Mouse (Mus musculus) forebrain, embryonic 16.5 days (tissue): ENCODE results near the gene Fiz1. TPM values are rescaled to one million over a fixed set of nuclear protein-coding genes. Genes with fewer than 3 reads are reported as not detected.
A peak's percentile ranks its signal among the peaks of the same experiment; 100 is the strongest.

ENCODE experiments used
- ATAC-seq: fragments of 200-750 bp; cut with Nextera tagmentation; 2 replicates; pipeline ENCODE4 v1.8.0; 2017; ENCODE audit warnings: mild to moderate bottlenecking, moderate library complexity
- H3K27ac ChIP-seq: fragments of 300-500 bp; sonication (generic); 2 replicates; pipeline ENCODE4 v1.5.1; 2014; ENCODE audit warnings: low read length, control low read depth
- H3K27me3 ChIP-seq: fragments of 300-500 bp; sonication (generic); replicated peaks from 2 replicates; pipeline ENCODE4 v1.6.1; 2014; ENCODE audit warnings: low read length; ENCODE audit not compliant: control insufficient read depth, insufficient read depth
- H3K36me3 ChIP-seq: fragments of 300-500 bp; sonication (generic); 2 replicates; pipeline ENCODE4 v1.6.1; 2014; ENCODE audit not compliant: control insufficient read depth, insufficient read depth
- H3K4me1 ChIP-seq: fragments of 300-500 bp; sonication (generic); replicated peaks from 2 replicates; pipeline ENCODE4 v1.6.1; 2014; ENCODE audit warnings: low read length; ENCODE audit not compliant: control insufficient read depth, insufficient read depth
- H3K4me2 ChIP-seq: fragments of 300-500 bp; sonication (generic); 2 replicates; pipeline ENCODE4 v1.6.1; 2014; ENCODE audit warnings: mild to moderate bottlenecking, low read length, control low read depth
- H3K4me3 ChIP-seq: fragments of 300-500 bp; sonication (generic); replicated peaks from 2 replicates; pipeline ENCODE4 v1.5.1; 2014; ENCODE audit warnings: mild to moderate bottlenecking, low read length, control low read depth
- H3K9ac ChIP-seq: fragments of 300-500 bp; sonication (generic); replicated peaks from 2 replicates; pipeline ENCODE4 v1.6.1; 2014; ENCODE audit warnings: low read depth, low read length, control low read depth
- H3K9me3 ChIP-seq: fragments of 300-500 bp; sonication (generic); 2 replicates; pipeline ENCODE4 v1.6.1; 2016; ENCODE audit warnings: low read length; ENCODE audit not compliant: control insufficient read depth
- WGBS: fragments of 180-500 bp; shearing (Covaris S2); extraction: QIAGEN DNeasy Blood & Tissue Kit; methylation state at CpG from one replicate; pipeline ENCODE4 v1.1.7; 2014; 5-methylcytosine and 5-hydroxymethylcytosine counted together
- polyA plus RNA-seq: library from polyadenylated mRNA; unstranded; fragments of >200 nt; fragmentation: Nextera tagmentation; extraction: Ambion mirVana; gene quantifications from 2 replicates; pipeline ENCODE4 v1.2.1, GENCODE M21; 2015

The Fiz1 gene
- polyA plus RNA-seq, 1 experiment from 2014 or later = 43.7 TPM

DNA sequence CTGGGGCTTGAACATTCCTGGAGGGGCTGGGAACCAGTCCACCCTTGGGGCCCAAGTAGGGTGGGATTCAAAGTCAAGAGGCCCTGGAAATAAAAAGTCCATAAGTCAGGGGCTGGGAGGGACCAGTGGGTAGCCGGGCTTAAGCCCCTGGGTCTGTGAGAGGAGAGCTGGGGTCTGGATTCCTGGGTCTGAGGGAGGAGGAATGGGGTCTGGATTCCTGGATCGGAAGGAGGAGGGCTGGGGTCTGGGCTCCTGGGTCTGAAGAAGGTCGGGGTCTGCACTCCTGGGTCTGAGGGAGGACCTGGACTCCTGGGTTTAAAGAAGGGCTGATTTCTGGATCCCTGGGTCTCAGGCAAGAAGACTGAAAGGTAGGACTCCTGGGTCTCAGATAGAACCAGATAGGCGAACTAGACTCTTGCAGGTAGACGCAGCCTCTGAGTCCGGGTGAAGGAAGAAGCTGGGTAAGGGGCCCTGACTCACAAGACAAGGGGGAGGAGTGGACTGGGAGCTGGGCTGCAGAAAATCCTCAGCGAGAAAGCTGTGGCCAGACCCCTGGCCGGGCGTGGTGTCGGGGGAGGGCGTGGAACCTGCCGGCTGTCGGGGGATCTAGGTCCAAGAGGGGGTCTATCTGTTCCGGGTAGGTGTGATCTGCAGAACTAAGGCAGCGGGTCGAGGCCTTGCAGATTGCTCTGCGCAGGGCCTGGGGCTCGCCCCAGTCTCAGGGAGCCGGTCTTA is 19.1 kb downstream of the Fiz1 start:
- WGBS = 4% methylated on average over 19 of the region's 19 CpGs
- H3K27me3 ChIP-seq = no peaks in the 10 kb centered on the region
- H3K9me3 ChIP-seq = no peaks in the 10 kb centered on the region
- H3K4me3 ChIP-seq = peak overlapping the region; percentile 55
- peaks cover 39% of the 10 kb centered on the region for H3K4me1 ChIP-seq
- peaks cover 21% of the 10 kb centered on the region for H3K36me3 ChIP-seq
- peak overlapping the region; percentile 33 for H3K27ac ChIP-seq
- ATAC-seq = peak; percentile 2
- H3K9ac ChIP-seq = peak overlapping the region; percentile 73
- peak overlapping the region; percentile 90 for H3K4me2 ChIP-seq

DNA sequence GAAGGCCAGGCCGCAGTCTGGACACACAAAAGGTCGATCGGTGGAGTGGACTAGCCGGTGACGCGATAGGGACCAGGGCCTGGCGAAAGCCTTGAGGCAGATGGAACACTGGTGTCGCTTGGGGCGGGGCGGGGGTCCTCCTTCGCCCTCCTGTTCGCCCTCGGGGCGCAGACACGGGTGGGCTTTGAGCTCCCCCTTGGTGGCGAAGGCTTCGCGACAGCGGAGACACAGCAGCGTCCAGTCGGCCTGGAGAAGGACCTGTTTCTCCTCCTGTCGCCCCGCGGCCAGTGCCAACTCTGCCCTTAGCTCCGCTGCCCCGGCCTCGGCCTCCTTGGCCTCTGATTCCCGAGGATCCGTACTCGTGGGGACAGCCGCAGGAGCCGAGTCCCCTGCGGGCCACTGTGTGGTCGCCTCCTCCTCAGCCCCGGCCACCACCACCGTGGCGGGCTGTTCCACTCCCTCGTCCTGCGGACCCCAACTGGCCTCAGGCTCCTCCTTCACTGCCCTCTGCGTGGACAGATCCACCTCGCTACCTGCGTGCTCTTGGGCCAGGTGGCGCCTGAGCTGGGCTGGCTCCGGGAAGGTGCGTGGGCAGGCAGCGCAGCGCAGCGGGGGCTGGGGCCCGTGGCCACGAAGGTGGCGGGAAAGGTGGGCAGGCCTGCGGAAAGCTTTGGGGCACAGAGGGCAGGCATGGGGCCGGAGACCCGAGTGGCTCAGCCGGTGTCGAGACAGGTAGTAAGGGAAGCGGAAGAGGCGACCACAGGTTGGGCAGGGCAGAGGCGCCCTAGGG is 20.3 kb downstream of the Fiz1 start:
- Histone ChIP-seq H3K4me3 (peak overlapping the region; percentile 2; the same call in 1 of the 2 replicates), H3K27me3 (no peaks in the 10 kb centered on the region), H3K9me3 (no peaks in the 10 kb centered on the region), H3K4me1 (peaks cover 39% of the 10 kb centered on the region), H3K27ac (no peak overlapping the region), H3K9ac (no peak overlapping the region), H3K36me3 (peaks cover 21% of the 10 kb centered on the region), H3K4me2 (peak overlapping the region; percentile 90)
- no peak for ATAC-seq
- WGBS = 55% methylated on average over 58 of the region's 59 CpGs

- Histone ChIP-seq H3K27me3 (no peaks in the 10 kb centered on the region), H3K4me2 (peak overlapping the region; percentile 90), H3K9ac (no peak overlapping the region), H3K4me1 (peaks cover 39% of the 10 kb centered on the region), H3K36me3 (peaks cover 21% of the 10 kb centered on the region), H3K9me3 (no peaks in the 10 kb centered on the region), H3K4me3 (no peak overlapping the region), H3K27ac (no peak overlapping the region)
- ATAC-seq = no peak
- WGBS = 42% methylated on average over 55 of the region's 55 CpGs
Measured at GRCm38 (mm10) chr7:4993347-4993998, 21.0 kb downstream of the Fiz1 start.

DNA sequence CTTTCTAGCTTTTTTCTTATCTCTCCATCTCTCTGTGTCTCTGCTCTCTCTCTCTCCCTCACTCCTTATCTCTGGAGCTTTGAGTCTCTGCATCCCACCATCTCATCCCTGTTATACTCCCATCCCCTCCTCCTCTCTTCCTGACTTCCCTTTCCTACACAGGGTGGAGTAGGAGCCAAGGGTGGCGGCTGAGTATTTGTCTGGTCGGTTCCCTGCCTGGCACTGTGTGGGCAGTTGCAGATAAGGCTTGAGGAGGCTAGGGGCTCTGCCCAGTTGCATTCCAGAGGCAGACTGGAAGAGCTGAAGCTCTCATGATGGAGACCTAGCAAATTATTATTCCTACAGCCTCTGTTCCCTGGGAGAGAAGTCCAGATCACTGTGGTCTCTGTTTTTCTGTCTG is 26.2 kb downstream of the Fiz1 start:
- no peak overlapping the region for H3K27ac ChIP-seq
- no peak for ATAC-seq
- H3K4me1 ChIP-seq = peaks cover 6% of the 10 kb centered on the region; the same call in 1 of the 2 replicates
- no peaks in the 10 kb centered on the region for H3K9me3 ChIP-seq
- H3K9ac ChIP-seq = no peak overlapping the region
- peaks cover 15% of the 10 kb centered on the region for H3K36me3 ChIP-seq
- no peak overlapping the region for H3K4me2 ChIP-seq
- H3K4me3 ChIP-seq = no peak overlapping the region
- no peaks in the 10 kb centered on the region for H3K27me3 ChIP-seq
- WGBS = 78% methylated on average over 2 of the region's 2 CpGs

DNA sequence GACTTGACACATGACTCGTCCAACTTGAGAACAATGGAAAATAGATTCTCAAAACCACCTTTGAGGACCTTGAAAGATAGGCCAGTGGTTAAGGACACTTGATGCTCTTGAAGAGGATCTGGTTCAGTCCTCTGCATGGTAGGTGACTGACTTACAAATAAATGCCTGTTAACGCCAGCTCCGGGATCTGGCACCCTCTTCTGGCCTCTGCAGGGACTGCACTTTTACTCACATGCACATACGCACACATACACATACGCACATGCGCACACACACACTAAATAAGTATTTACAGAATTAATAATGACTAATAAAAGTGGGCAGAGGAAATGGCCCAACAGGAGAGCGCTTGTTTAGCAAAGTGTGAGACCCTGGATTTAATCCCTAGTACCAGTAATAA is 37.7 kb downstream of the Fiz1 start:
- Histone ChIP-seq H3K27ac (no peak overlapping the region), H3K4me3 (no peak overlapping the region), H3K4me1 (no peaks in the 10 kb centered on the region), H3K9ac (no peak overlapping the region), H3K4me2 (no peak overlapping the region), H3K27me3 (no peaks in the 10 kb centered on the region), H3K9me3 (peaks cover 4% of the 10 kb centered on the region; the same call in 1 of the 2 replicates), H3K36me3 (no peaks in the 10 kb centered on the region)
- WGBS = 91% methylated on average over 7 of the region's 7 CpGs
- no peak for ATAC-seq

- ATAC-seq = no peak
- no peaks in the 10 kb centered on the region for H3K27me3 ChIP-seq
- H3K4me3 ChIP-seq = no peak overlapping the region
- no peak overlapping the region for H3K9ac ChIP-seq
- H3K27ac ChIP-seq = no peak overlapping the region
- no peaks in the 10 kb centered on the region for H3K4me1 ChIP-seq
- WGBS = 63% methylated on average over 4 of the region's 4 CpGs
- H3K9me3 ChIP-seq = peaks cover 4% of the 10 kb centered on the region; the same call in 1 of the 2 replicates
- H3K4me2 ChIP-seq = no peak overlapping the region
- H3K36me3 ChIP-seq = no peaks in the 10 kb centered on the region
Measured at GRCm38 (mm10) chr7:4975455-4975854, 39.0 kb downstream of the Fiz1 start.

- Histone ChIP-seq H3K4me2 (no peak overlapping the region), H3K36me3 (no peaks in the 10 kb centered on the region), H3K9ac (no peak overlapping the region), H3K4me3 (no peak overlapping the region), H3K4me1 (no peaks in the 10 kb centered on the region), H3K27ac (no peak overlapping the region), H3K27me3 (no peaks in the 10 kb centered on the region), H3K9me3 (peaks cover 4% of the 10 kb centered on the region; the same call in 1 of the 2 replicates)
- WGBS = 80% methylated on average over 18 of the region's 18 CpGs
- no peak for ATAC-seq
Measured at GRCm38 (mm10) chr7:4972321-4973047, 42.0 kb downstream of the Fiz1 start.

DNA sequence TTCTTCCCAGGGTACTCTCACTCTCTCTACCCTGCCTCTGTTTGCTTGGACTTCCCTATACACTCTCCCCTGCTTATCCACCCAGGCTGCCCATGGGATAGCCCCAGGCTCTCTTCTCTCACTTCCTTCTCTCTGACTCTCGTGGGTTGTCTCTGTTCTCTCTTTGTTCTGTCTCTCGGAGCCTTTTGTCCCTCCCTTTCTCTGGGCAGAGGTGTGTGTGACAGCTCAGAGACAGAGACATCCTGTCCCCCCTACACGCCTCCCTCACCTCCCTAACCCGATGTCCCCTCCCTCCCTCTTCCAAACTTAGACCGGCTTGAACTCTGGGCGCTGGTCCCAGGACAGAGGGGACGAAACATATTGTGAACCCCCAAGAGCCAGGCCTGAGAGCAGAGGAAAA is 42.8 kb downstream of the Fiz1 start:
- Histone ChIP-seq H3K9me3 (peaks cover under 1% of the 10 kb centered on the region; the same call in 1 of the 2 replicates), H3K27ac (no peak overlapping the region), H3K4me3 (no peak overlapping the region), H3K4me2 (no peak overlapping the region), H3K4me1 (no peaks in the 10 kb centered on the region), H3K27me3 (no peaks in the 10 kb centered on the region), H3K36me3 (no peaks in the 10 kb centered on the region), H3K9ac (no peak overlapping the region)
- WGBS = 36% methylated on average over 7 of the region's 7 CpGs
- no peak for ATAC-seq
